Mouse (Mus musculus) kidney, postnatal 25 days (tissue): ENCODE measurements around the gene Hlcs.

Source experiments
- DNase-seq, 2 experiments: peaks; one replicate each; pipeline ENCODE4 v3.0.0; 2021; ENCODE audit warnings: mixed read lengths in 2 of 2

Gene Hlcs

GRCm38 (mm10) chr16:94088819-94089692, 224.3 kb downstream of the Hlcs start:
- DNase-seq, result no peak

GRCm38 (mm10) chr16:94088226-94088748, 225.1 kb downstream of the Hlcs start:
- no peak for DNase-seq

- no peak for DNase-seq
Observed at GRCm38 (mm10) chr16:94087570-94088225, 225.7 kb downstream of the Hlcs start.

DNA sequence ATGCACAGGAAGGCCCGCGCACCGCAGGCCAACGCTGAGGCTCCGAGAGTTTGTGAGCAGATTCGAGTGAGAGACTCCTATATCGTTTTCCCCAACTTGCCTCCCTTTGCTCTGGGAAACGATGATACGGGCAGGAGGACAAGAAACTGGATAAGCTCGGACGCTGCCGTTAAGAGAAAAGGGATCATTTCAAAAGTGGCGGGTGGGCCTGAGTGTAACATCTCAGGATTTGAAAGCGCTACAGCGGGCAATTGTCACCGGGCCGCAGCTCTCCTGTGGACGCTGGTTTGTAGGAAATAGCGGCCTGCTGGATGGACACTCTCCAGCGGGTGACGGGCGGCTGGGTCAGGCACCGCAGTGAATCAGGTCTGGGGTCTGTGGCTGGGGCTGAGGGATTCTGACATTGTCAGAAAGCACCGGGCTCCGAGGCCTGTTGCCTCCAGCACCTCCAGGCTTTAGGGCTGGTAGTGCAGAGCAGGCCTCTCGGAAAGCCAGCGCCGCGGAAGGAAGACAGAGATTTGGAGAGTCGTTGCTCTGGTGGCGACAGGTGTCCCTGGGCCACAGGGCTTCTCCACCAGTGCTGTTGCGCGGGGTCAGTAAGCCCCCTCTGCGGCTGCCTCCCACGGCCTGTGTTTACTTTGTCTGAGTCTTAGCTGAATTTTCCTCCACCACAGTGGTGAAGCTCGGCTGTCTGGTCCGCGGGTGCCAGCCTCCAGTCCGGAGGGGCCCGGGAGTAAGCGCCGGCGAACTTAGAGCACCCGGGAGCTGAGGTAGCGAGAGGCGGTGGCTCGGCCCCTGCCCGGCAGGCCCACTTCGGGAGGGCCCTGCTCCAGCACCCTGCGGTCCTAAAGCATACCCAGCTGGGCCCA, 226.4 kb downstream of the Hlcs start:
- no peak for DNase-seq

DNA sequence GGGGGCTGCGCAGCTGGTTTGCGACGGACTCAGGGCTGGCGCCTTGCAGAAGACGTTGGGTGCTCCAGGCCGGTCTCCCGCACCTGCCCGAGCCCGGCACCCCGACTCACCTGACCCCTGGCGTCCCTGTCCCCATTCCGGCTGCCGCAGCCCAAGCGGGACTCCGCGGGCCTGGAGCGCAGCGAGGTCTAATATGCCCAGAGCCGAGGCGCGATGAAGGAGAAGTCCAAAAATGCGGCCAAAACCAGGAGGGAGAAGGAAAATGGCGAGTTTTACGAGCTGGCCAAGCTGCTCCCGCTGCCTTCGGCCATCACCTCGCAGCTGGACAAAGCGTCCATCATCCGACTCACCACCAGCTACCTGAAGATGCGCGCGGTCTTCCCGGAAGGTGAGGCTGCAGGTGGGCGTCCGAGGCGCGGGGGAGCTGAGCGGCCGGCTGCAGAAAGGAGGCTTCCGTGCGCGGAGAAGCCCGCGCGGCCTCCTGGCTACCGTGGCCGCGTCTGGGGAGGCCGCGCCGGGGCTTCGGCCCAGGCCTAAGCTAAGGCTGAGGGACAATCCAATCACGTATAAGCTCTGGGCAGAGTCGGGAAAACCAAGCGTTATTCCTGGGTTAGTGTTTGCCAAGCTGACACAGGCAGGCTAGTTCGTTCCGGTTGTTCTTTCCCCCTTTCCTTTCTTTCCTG, 227.6 kb downstream of the Hlcs start:
- peak in 1 of 2 experiments; percentile 40 for DNase-seq

GRCm38 (mm10) chr16:94084711-94085602, 228.4 kb downstream of the Hlcs start, which contains the start of gene Sim2:
TSS of gene Sim2 (plus strand) at chr16:94084931.
- peak; percentile 76 to 86 for DNase-seq

- no peak for DNase-seq
Observed at GRCm38 (mm10) chr16:94083848-94084525, 229.4 kb downstream of the Hlcs start.

GRCm38 (mm10) chr16:94082960-94083847, 230.2 kb downstream of the Hlcs start:
- peak in 1 of 2 experiments; percentile 35 for DNase-seq

GRCm38 (mm10) chr16:94081996-94082708, 231.2 kb downstream of the Hlcs start:
- peak in 1 of 2 experiments; percentile 8 for DNase-seq

DNA sequence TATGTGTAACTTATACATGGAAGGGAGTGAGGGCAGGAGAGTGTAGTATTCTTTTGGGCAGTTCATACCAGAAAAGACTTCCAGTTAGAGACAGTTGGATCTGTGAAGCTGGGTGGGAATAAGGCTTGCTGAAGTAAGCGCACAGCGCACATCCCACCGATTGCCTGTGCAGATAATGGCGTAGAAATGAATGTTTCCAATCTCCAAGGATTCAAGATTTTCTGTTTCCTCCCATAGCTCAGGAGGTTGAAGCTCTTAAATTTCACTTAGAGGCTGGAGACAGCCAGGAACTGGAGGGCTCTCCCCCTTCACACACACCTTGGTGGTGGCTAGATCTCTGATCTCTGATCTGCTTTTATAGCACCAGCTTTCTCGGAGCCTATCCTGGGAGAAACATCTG, 231.8 kb downstream of the Hlcs start:
- DNase-seq, result peak in 1 of 2 experiments; percentile 6

- peak in 1 of 2 experiments; percentile 47 for DNase-seq
Observed at GRCm38 (mm10) chr16:94079856-94080555, 233.4 kb downstream of the Hlcs start.

GRCm38 (mm10) chr16:94079075-94079855, 234.1 kb downstream of the Hlcs start:
- peak in 1 of 2 experiments; percentile 28 for DNase-seq
